Mouse (Mus musculus) forebrain, embryonic 11.5 days (tissue): ENCODE measurements around the gene Caml. TPM values are rescaled to one million over a fixed set of nuclear protein-coding genes. Genes with fewer than 3 reads are reported as not detected.

Experiments used
- polyA plus RNA-seq: library from polyadenylated mRNA; unstranded; fragments of >200 nt; fragmentation: Nextera tagmentation; extraction: Ambion mirVana; gene quantifications from 2 replicates; pipeline ENCODE4 v1.2.1, GENCODE M21; 2014

The Caml gene
- polyA plus RNA-seq, 1 experiment from 2014 or later = 69.7 TPM

Other genes with a start within 250 kb of the Caml start
- not detected in 2 replicates for gene Slc34a1, start 224.8 kb upstream of the Caml start, polyA plus RNA-seq
- gene Pfn3, start 207.8 kb upstream of the Caml start, polyA plus RNA-seq = not detected in 2 replicates
- gene F12, start 196.2 kb upstream of the Caml start, polyA plus RNA-seq = not detected in 2 replicates
- 69.5 and 79.2 TPM in 2 replicates for gene Grk6, start 177.9 kb upstream of the Caml start, polyA plus RNA-seq
- gene Prr7, start 158.7 kb upstream of the Caml start, polyA plus RNA-seq = 2.3 and 3.9 TPM in 2 replicates
- 411 and 418 TPM in 2 replicates for gene Dbn1, start 134.9 kb upstream of the Caml start, polyA plus RNA-seq
- 165 and 185 TPM in 2 replicates for gene Pdlim7, start 109.3 kb upstream of the Caml start, polyA plus RNA-seq
- gene Dok3, start 93.7 kb upstream of the Caml start, polyA plus RNA-seq = 3.3 and 3.9 TPM in 2 replicates
- gene Ddx41, start 86.3 kb upstream of the Caml start, polyA plus RNA-seq = 79.3 and 79.5 TPM in 2 replicates
- 55.8 and 58.0 TPM in 2 replicates for gene Fam193b, start 51.9 kb upstream of the Caml start, polyA plus RNA-seq
- gene Tmed9, start 49.3 kb upstream of the Caml start, polyA plus RNA-seq = 51.4 and 56.5 TPM in 2 replicates
- gene B4galt7, start 23.1 kb upstream of the Caml start, polyA plus RNA-seq = 24.5 and 25.6 TPM in 2 replicates
- gene Ddx46, start 12.0 kb downstream of the Caml start, polyA plus RNA-seq = 56.8 and 58.2 TPM in 2 replicates
- 68.4 and 74.3 TPM in 2 replicates for gene B230219D22Rik, start 70.1 kb downstream of the Caml start, polyA plus RNA-seq
- gene Txndc15, start 91.6 kb downstream of the Caml start, polyA plus RNA-seq = 83.3 and 84.1 TPM in 2 replicates
- 25.8 and 32.9 TPM in 2 replicates for gene Pcbd2, start 104.4 kb downstream of the Caml start, polyA plus RNA-seq
- gene Catsper3, start 161.6 kb downstream of the Caml start, polyA plus RNA-seq = not detected in 2 replicates
- gene Pitx1, start 213.2 kb downstream of the Caml start, polyA plus RNA-seq = 0.76 and 0.99 TPM in 2 replicates